Mouse (Mus musculus) spleen, postnatal 14 days (tissue): ENCODE data around the gene Ptprb.
A peak's percentile ranks its signal among the peaks of the same experiment; 100 is the strongest.

ENCODE experiments used
- DNase-seq, 2 experiments: peaks; one replicate each; pipeline ENCODE4 v3.0.0; 2021 to 2022; ENCODE audit warnings: low spot score in 2 of 2

Ptprb gene

DNA sequence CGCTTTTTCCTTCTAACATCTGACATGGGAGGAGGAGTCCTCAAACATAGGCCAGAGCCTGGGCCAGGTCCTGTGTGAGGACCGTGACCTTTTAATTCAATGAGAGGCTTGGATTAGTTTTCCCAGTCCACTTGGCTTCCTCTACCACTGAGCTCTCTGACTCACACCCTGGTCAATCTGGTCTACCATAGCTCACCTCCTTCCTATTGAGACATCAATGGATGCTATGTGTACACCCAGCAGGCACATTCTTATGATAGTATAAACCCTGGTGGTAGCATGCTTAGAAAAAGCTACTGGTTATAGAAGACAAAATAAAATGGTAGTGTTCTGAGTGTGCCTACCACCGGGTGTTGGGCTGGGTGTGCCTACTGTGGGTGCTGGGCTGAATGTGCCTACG is 21.1 kb downstream of the Ptprb start:
- no peak for DNase-seq

DNA sequence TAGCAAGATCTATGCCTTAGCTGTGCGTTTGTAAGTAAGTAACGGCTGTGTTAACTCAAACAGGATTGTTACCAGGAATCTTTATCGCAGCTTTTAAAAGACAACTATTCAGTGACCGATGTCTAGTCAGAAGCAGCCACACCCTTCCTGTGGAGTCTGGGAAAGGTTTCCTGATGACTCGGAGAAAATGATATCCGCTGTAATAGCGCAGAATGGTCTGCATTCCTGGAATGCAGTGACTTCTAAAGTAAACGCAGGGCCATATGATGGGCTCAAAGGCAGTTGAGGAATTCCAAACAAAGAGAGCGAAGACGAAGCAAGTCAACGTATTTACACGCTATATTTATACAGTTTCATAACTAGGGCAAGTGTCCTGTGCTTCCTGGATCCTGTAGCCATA is 22.5 kb downstream of the Ptprb start:
- DNase-seq: no peak

GRCm38 (mm10) chr10:116300824-116301223 is 25.5 kb downstream of the Ptprb start:
- no peak for DNase-seq

DNA sequence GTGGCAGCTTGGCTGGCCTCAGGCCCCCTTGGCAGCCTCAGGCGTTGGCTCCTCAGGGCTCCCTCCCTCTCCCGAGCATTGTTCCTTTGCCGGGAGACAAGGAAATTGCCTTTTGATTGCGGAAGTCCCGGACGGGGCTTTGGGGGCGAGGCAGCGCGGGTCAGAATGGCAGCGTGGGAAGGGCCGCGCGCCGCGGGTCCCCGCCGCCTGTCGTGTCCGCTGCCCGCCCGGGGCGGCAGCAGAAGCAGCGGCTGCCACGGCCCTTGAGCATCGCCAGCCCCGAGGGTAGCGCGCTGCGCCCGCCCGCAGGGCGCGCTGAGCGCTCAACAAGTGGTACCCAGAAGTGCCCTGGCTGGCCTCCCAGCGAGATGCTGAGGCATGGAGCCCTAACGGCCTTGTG is 25.9 kb downstream of the Ptprb start:
- no peak for DNase-seq

- no peak for DNase-seq
These were observed 29.0 kb downstream of the Ptprb start for GRCm38 (mm10) chr10:116304355-116304754.

DNA sequence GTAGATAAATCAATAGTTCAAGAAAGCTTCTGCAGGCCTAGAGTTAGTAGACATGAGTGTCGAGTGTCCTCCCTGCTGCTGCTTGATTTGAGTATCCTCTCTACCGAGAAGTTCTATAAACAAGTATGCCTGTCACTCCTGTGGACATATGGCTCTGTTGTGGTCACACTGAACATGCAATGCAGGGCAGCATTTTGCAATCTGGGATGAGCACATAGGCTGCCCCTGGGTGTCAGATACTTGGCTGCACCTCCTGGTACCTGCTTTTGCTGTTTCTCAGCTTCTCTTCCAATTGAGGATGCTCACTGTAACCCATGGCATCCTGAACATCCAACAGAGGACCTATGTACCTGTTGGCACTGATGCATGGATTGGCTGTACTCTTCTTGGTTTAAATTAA is 34.1 kb downstream of the Ptprb start:
- no peak for DNase-seq

- DNase-seq: no peak
These were observed 35.3 kb downstream of the Ptprb start for GRCm38 (mm10) chr10:116310516-116311210.

- peak in 1 of 2 experiments; percentile 26 for DNase-seq
These were observed 43.9 kb downstream of the Ptprb start for GRCm38 (mm10) chr10:116319246-116319645.

- DNase-seq: no peak
These were observed 53.8 kb downstream of the Ptprb start for GRCm38 (mm10) chr10:116329086-116329485.

- DNase-seq: peak in 1 of 2 experiments; percentile 47
These were observed 55.1 kb downstream of the Ptprb start for GRCm38 (mm10) chr10:116330458-116330857.

DNA sequence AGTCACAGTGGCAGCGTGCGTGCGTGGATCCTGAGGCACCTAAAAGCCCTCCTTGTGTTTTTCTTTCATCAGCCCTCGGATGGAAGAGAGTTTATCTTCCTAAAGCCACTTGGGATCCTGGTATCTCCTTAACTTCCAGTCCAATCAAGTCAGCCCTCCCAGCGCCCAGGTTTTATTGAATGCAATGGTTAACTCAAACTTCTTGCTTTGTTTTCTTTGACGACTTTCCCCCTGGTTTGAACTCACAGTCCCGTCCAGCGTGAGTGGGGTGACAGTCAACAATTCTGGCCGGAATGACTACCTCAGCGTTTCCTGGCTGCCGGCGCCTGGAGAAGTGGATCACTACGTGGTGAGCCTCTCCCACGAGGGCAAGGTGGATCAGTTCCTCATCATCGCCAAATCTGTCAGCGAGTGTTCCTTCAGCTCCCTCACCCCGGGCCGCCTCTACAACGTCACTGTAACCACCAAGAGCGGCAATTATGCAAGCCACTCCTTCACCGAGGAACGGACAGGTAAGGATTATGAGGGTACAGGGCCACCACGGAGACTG is 55.7 kb downstream of the Ptprb start:
- DNase-seq: no peak

DNA sequence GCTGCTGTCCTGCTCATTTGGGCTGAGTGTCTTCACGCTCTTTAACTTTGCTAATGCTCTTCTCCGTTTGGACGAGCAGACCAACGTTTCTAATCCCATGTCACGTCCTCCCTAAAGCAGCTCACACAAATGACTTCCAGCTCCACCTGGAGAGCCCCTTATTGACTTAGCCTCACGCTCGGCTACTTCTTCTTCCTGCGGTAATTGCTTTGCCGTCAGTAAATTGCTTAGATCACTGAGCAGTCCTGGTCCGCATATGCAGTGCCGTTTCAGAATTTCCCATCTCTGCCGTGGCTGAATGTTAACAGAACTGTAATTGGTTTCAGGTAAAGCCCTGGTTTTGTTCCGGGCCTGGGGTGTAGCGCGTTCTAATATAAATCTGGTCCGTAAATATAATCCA is 58.3 kb downstream of the Ptprb start:
- DNase-seq: no peak

DNA sequence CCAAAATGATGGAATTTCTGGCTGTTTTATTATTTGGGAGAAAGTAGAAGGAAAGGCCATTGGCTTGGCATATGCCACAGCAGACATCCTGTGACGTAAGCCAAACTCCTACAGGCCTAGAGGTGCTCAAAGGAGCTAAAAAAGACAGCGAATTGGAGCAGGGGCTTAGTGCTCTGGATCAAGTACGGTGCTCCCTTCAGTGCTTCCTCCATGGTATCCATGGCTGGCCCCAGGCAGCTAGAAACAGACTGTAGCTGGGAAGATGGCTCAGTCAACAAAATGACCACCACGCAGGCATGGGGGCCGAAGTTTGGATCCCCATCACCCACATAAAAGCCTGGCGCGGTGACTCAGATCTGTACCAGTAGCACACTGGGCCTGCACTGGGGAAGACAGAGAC is 58.8 kb downstream of the Ptprb start:
- no peak for DNase-seq

DNA sequence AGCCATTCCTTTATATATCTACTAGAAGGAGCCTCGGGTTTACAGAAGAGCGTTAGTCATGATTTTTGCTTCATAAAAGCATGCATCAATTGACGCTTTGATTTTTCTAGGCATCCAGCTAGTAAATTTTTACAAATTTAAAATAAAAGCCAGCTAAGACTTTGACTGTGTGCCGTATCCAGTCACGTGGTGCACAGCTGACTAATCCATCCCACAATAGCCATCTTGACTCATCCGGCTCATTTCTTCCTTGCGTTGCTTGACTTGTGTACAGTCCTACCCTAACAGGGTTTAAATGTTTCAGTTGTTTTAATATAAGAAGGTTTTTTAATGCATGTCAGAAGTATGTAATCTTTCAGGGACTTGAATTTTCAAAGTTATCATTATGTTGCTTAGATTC is 60.0 kb downstream of the Ptprb start:
- no peak for DNase-seq

DNA sequence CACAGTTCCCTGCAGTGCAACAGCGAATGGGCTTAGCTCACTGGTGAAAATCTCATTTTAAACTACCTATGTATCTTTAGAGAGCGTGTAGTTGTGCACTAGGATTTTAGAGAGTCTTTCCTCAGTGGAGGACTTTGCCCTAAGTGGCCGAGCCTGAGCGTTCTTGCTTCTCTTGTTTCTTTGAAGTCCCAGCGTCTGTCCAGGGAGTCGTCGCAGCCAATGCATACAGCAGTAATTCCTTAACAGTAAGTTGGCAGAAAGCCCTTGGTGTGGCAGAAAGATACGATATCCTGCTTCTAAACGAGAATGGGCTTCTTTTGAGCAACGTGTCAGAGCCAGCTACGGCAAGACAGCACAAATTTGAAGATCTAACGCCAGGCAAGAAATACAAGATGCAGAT is 65.9 kb downstream of the Ptprb start:
- DNase-seq: no peak

DNA sequence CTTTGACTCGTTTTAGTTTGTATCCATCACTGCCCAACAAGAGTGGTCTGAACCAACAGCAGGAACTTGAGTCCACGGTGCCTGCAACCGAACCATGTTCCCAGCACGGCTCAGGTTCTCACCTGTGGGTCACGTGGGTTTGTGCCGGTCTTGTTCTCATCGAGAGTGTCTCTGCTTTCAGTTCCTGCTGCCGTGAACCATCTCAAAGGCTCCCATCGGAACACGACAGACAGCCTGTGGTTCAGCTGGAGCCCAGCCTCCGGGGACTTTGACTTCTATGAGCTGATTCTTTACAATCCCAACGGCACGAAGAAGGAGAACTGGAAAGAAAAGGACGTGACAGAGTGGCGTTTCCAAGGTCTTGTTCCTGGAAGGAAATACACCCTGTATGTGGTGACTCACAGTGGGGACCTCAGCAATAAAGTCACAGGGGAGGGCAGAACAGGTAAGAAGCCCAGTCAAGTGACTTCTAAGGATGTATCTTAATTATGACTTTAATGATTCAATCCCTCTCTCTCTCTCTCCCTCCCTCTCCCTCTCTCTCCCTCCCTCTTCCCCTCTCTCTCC is 71.4 kb downstream of the Ptprb start:
- DNase-seq: no peak

DNA sequence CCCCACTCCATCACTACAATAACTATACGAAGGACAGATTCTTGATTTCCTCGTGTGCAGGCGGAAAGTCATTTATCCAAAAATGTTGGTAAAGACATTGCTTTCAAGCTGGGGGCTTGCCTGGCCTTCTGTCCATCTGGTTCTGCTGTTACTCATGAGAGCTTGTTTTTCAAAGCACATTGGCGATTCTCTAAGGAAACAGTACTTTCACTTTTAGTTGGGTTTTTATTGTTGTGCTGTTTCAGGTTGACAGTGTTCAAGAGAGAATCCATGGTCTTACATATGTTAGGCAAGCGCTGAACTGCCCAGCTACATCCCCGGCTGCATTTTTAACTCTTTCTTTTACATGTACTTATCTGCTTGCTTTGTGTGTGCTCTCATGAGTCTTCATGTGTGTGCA is 73.7 kb downstream of the Ptprb start:
- DNase-seq: no peak

DNA sequence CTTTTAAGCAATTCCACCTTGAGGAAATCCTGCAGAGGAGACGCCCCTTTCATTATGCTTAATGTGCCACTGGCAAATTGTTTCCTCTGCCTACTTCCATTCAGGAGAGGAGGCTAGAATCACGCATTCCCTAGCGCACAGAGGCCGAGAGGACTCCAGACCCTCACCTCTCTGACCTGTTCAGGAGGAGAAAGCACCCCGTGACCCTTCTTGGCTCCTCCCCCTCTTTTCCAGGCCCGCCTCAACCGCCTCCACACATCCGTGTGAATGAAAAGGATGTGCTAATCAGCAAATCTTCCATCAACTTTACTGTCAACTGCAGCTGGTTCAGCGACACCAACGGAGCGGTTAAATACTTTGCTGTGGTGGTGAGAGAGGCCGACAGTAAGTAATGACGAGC is 75.2 kb downstream of the Ptprb start:
- no peak for DNase-seq

DNA sequence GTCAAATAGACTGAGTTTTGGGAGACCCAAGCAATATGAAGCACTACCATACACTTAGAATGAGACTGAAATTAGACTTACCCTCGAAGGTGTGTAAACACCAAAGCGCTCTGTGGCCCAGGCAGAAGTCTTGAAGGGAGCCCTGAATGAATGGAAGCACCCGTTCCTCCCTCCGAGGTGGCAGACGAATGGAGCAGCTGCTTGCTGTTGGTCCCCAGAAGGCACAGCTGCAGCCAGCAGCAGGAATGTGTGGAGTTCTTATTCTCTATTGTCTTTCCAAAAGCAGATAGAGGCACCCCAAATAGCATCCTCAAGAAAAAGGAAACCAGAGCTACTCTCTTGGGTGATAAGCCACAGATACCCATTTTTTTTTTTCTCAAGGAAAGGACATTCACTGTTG is 79.0 kb downstream of the Ptprb start:
- no peak for DNase-seq

- no peak for DNase-seq
These were observed 86.9 kb downstream of the Ptprb start for GRCm38 (mm10) chr10:116362181-116362580.

GRCm38 (mm10) chr10:116362645-116363044 is 87.3 kb downstream of the Ptprb start:
- DNase-seq: no peak

GRCm38 (mm10) chr10:116364759-116365158 is 89.4 kb downstream of the Ptprb start:
- no peak for DNase-seq

GRCm38 (mm10) chr10:116370991-116371725 is 95.8 kb downstream of the Ptprb start:
- no peak for DNase-seq
